11 mouse cellular contexts compared by ENCODE assay signal in the genomic region with DNA sequence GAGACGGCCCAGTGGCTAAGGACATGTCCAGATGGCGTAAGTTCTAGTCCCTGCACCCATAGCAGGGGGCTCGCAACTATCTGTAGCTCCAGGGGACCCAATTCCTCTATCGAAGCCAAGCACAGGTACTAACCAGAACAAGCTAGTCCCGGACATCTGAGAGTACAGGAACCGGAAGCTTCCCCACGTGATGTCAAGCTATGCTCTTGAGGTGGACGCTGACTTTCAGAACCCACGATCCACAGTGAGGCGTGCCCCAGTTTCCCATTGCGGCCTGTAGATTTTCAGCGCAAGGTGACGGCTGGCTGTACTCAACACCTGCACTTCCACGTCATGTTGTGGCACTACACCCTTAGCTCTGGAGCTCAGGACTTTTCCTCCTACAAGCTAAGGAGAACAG.
"Had no signal": no experiment of that assay in that cellular context is flagged by ENCODE, and none has a peak within 500 bp of the region (broad histone marks: within the 10 kb centered on the region; RNA-seq: fewer than 3 reads in every experiment).

No protein-coding gene starts in this region.

- H3K4me2 ChIP-seq: kidney, embryonic 15.5 days; liver, embryonic 11.5 days; liver, embryonic 15.5 days; midbrain, embryonic 13.5 days had no signal

- H3K9me3 ChIP-seq: kidney, embryonic 15.5 days; limb, embryonic 10.5 days; liver, embryonic 15.5 days; midbrain, embryonic 13.5 days had no signal

- H3K9ac ChIP-seq: kidney, embryonic 15.5 days; liver, embryonic 15.5 days; midbrain, embryonic 13.5 days had no signal

- H3K27me3 ChIP-seq: kidney, embryonic 15.5 days; liver, embryonic 15.5 days; midbrain, embryonic 13.5 days had no signal

- DNase-seq: kidney, postnatal 14 days; lung, adult 2 months; right cerebral cortex, postnatal 14 days; thymus, postnatal 36 days had no signal

- ATAC-seq: lung, postnatal 0 days; midbrain, embryonic 13.5 days had no signal

- H3K4me3 ChIP-seq: kidney, embryonic 15.5 days; left cerebral cortex, adult 2 months; limb, embryonic 10.5 days; liver, embryonic 15.5 days; midbrain, embryonic 13.5 days had no signal

- H3K27ac ChIP-seq: kidney, embryonic 15.5 days; left cerebral cortex, adult 2 months; limb, embryonic 10.5 days; liver, embryonic 15.5 days; midbrain, embryonic 13.5 days had no signal
